Mouse (Mus musculus) intestine, embryonic 16.5 days (tissue): ENCODE measurements at regions not wholly inside any gene's neighbourhood (a gene's known extent, or its start where the extent isn't known, plus 50 kb on each side); places are given as distances from the start of the nearest gene placed in this dataset.
A peak's percentile ranks its signal among the peaks of the same experiment; 100 is the strongest.

Source experiments
- ATAC-seq: fragments of 200-750 bp; cut with Nextera tagmentation; 2 replicates; pipeline ENCODE4 v1.8.0; 2017; ENCODE audit warnings: moderate TSS enrichment, moderate library complexity
- H3K27ac ChIP-seq: fragments of 300-500 bp; sonication (generic); 2 replicates; pipeline ENCODE4 v1.5.1; 2014; ENCODE audit warnings: mild to moderate bottlenecking, low read length
- H3K27me3 ChIP-seq: fragments of 300-500 bp; sonication (generic); replicated peaks from 2 replicates; pipeline ENCODE4 v1.6.1; 2014; ENCODE audit warnings: low read length, control low read depth, mixed read lengths; ENCODE audit not compliant: control insufficient read depth, insufficient read depth
- H3K36me3 ChIP-seq: fragments of 300-500 bp; sonication (generic); 2 replicates; pipeline ENCODE4 v1.6.1; 2014; ENCODE audit warnings: low read length, control low read depth; ENCODE audit not compliant: control insufficient read depth, insufficient read depth
- H3K4me1 ChIP-seq: fragments of 300-500 bp; sonication (generic); 2 replicates; pipeline ENCODE4 v1.6.1; 2014; ENCODE audit warnings: low read length, control low read depth, mixed read lengths; ENCODE audit not compliant: control insufficient read depth, insufficient read depth
- H3K4me2 ChIP-seq: fragments of 300-500 bp; sonication (generic); 2 replicates; pipeline ENCODE4 v1.6.1; 2014; ENCODE audit warnings: low read depth, low read length, control low read depth
- H3K4me3 ChIP-seq: fragments of 300-500 bp; sonication (generic); 2 replicates; pipeline ENCODE4 v1.5.1; 2014; ENCODE audit warnings: mild to moderate bottlenecking, low read length
- H3K9ac ChIP-seq: fragments of 300-500 bp; sonication (generic); 2 replicates; pipeline ENCODE4 v1.6.1; 2014; ENCODE audit warnings: low read depth, low read length
- H3K9me3 ChIP-seq: fragments of 300-500 bp; sonication (generic); 2 replicates; pipeline ENCODE4 v1.6.1; 2016; ENCODE audit warnings: low read length, control low read depth; ENCODE audit not compliant: control insufficient read depth
- WGBS: fragments of 180-500 bp; shearing (Covaris S2); extraction: QIAGEN DNeasy Blood & Tissue Kit; methylation state at CpG from one replicate; pipeline ENCODE4 v1.1.7; 2014; 5-methylcytosine and 5-hydroxymethylcytosine counted together

DNA sequence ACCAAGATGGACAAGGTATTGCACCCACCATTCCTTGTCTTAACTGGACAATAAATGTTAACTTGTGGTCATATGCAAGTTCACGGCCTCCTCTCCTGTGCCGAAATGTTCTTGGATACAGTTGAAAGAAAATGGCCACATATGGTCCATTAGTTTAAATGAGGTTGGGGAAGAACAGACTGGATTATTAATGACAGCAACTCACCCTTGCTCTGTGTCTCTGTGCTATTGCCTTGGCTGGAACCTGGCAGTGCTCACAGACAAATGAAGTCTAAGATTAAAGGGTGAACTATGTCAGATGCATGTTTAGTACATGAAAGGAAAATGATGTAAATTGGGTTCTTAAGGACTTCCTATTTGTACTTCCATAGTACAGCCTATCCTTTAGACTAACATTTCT is 641.9 kb upstream of the Intu start:
- no peaks in the 10 kb centered on the region for H3K36me3 ChIP-seq
- no peaks in the 10 kb centered on the region for H3K27me3 ChIP-seq
- H3K4me1 ChIP-seq: no peaks in the 10 kb centered on the region
- ATAC-seq: no peak
- no peak overlapping the region for H3K4me3 ChIP-seq
- H3K9ac ChIP-seq: no peak overlapping the region
- H3K27ac ChIP-seq: no peak overlapping the region
- WGBS: 86% methylated on average over 2 of the region's 2 CpGs
- H3K4me2 ChIP-seq: no peak overlapping the region
- H3K9me3 ChIP-seq: no peaks in the 10 kb centered on the region

DNA sequence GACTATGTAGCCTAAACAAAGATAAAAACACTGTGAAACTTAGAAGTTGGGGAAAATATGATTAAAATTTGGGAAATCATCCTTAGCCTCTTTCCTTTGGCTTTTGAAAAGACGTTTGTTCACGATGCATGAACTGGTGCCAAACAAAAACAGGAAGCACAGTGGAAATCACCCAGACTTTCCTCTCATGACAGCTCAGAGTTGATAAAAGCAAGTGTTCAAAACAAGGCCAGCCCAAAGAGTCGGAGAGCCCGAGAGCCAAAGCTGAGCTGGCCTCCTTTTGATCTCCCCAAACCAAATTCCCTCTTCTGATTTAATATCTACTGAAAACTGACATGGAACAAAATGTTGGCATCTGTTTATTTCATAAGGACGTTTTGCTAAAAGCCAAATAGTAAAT is 632.1 kb upstream of the Intu start:
- Histone ChIP-seq H3K36me3 (no peaks in the 10 kb centered on the region), H3K27ac (no peak overlapping the region), H3K27me3 (no peaks in the 10 kb centered on the region), H3K9me3 (no peaks in the 10 kb centered on the region), H3K4me2 (no peak overlapping the region), H3K9ac (no peak overlapping the region), H3K4me3 (no peak overlapping the region), H3K4me1 (no peaks in the 10 kb centered on the region)
- ATAC-seq: no peak
- 54% methylated on average over 5 of the region's 5 CpGs for WGBS

DNA sequence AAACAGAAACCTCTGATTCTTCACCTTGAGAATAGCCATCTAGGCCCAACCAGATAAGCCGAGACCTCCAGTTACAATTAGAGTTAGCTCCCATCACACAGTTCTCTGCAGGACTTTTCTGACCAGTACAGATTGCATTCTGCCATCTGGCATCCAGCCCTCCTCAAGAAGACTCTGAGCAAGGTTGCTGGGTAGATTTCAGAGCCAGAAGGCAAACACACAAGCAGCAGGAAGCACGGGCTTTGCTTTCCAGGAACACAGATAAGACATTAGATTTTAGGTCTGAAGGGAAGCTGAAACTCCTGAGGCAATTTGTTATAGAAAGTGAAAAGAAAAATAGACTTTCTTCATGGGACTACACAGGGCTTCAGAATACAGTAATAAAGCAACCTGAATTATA is 630.9 kb upstream of the Intu start:
- no peak overlapping the region for H3K27ac ChIP-seq
- H3K9ac ChIP-seq: no peak overlapping the region
- H3K4me1 ChIP-seq: no peaks in the 10 kb centered on the region
- H3K4me3 ChIP-seq: no peak overlapping the region
- no peak overlapping the region for H3K4me2 ChIP-seq
- H3K27me3 ChIP-seq: no peaks in the 10 kb centered on the region
- 76% methylated on average over 2 of the region's 2 CpGs for WGBS
- ATAC-seq: no peak
- H3K36me3 ChIP-seq: no peaks in the 10 kb centered on the region
- H3K9me3 ChIP-seq: no peaks in the 10 kb centered on the region

DNA sequence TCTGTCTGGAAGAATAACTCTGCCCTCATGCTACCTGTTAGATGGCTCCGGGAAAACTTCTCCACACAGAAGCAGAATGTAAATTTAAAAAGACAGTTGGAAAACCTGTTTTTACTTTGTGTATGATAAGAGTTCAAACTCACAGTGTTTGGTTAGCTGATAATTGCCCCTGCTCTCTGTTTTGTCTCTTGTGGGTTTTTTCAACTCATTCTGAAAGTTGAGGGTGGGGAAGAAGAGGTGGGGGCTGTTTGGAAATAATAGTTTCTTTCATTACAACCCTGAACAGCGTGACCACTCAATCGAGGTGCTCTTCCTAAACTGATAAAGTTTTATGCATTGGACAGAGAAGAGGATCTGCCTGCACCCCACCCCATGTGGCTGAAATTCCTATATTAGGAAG is 626.7 kb upstream of the Intu start:
- no peaks in the 10 kb centered on the region for H3K4me1 ChIP-seq
- H3K4me3 ChIP-seq: no peak overlapping the region
- no peak for ATAC-seq
- no peak overlapping the region for H3K9ac ChIP-seq
- no peaks in the 10 kb centered on the region for H3K36me3 ChIP-seq
- H3K9me3 ChIP-seq: no peaks in the 10 kb centered on the region
- H3K27me3 ChIP-seq: no peaks in the 10 kb centered on the region
- no peak overlapping the region for H3K4me2 ChIP-seq
- whole genome bisulfite sequencing: 40% methylated on average over 3 of the region's 3 CpGs
- H3K27ac ChIP-seq: no peak overlapping the region

DNA sequence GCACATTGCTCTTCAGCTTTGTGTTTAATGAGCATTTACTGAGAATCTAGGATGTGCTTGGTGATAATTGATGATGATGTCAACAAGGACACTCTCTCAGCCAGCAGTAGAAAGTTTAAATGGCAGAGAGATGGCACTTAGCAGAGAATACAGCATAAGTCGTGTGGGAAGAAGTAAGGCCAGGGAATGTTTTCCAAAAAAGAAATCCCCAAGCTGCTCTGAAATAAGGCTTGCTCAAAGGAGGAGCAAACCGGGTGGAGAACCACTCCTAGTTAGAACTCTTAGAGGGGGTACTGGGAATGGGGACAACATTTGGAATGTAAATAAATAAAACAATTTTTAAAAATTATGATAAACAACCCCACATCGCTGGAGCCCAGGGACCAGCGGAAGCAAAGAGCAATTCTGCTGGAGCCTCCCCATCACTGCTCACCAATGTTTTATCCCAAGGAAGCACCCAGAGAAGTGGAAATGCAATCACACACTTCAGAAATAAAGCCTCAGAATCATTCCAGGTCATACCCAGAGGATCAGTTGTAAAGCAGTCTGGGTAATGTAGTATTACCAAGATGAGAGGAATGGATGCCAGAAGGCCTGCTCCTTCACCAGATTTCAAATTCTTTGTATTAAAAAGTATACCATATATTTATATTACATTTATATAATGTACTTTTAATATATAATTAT is 622.3 kb upstream of the Intu start:
- H3K27me3 ChIP-seq: no peaks in the 10 kb centered on the region
- WGBS: 72% methylated on average over 4 of the region's 4 CpGs

DNA sequence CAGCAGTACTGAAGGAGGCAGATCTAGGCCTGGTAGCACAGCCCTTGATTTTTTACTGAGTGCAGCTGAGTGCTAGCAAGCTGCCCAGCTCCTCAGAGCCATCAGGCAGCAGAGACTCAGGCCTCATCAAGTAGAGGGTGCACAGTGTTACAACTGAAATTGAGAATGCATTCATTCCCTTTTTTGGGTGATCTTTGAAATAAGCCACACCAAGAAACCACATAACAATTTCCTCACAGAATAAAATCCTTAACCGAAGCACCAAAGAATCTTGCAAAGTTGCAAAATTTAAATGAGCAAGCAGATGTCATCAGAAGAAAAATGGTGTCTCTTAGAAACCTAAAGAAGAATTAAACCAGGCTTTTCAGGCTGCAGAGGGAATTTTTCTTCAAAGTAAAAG is 621.4 kb upstream of the Intu start:
- Histone ChIP-seq H3K27ac (no peak overlapping the region), H3K4me2 (no peak overlapping the region), H3K9me3 (no peaks in the 10 kb centered on the region), H3K27me3 (no peaks in the 10 kb centered on the region), H3K9ac (no peak overlapping the region), H3K4me3 (no peak overlapping the region), H3K36me3 (no peaks in the 10 kb centered on the region), H3K4me1 (no peaks in the 10 kb centered on the region)
- 53% methylated on average over 1 of the region's 1 CpGs for WGBS
- ATAC-seq: no peak

More for the DNA sequence above, 622.3 kb upstream of the Intu start:
- Histone ChIP-seq H3K9me3 (no peaks in the 10 kb centered on the region), H3K4me2 (no peak overlapping the region), H3K4me3 (no peak overlapping the region), H3K9ac (no peak overlapping the region), H3K36me3 (no peaks in the 10 kb centered on the region), H3K27ac (no peak overlapping the region), H3K4me1 (no peaks in the 10 kb centered on the region)
- ATAC-seq: no peak

DNA sequence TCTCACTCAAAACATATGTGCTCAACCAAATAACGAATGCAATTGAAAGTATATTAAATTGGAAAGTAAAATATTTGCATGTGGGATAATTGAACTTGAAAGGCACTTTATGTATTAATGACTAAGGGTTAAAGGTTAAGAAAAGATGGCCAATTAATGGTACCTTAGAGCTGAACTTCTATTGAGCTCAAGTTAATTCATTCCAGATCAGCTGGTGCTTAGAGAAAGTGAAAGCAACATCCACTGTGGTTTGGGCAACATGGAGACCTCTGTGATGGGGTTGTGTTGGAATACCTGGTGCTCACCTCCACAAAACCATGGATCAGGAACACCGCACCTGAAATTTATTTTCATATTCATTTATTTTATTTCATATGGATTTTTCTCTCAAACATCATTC is 612.5 kb upstream of the Intu start:
- Histone ChIP-seq H3K9ac (no peak overlapping the region), H3K27me3 (no peaks in the 10 kb centered on the region), H3K36me3 (no peaks in the 10 kb centered on the region), H3K4me1 (no peaks in the 10 kb centered on the region), H3K27ac (no peak overlapping the region), H3K9me3 (no peaks in the 10 kb centered on the region), H3K4me2 (no peak overlapping the region), H3K4me3 (no peak overlapping the region)
- ATAC-seq: no peak
- 91% methylated on average over 2 of the region's 2 CpGs for WGBS

DNA sequence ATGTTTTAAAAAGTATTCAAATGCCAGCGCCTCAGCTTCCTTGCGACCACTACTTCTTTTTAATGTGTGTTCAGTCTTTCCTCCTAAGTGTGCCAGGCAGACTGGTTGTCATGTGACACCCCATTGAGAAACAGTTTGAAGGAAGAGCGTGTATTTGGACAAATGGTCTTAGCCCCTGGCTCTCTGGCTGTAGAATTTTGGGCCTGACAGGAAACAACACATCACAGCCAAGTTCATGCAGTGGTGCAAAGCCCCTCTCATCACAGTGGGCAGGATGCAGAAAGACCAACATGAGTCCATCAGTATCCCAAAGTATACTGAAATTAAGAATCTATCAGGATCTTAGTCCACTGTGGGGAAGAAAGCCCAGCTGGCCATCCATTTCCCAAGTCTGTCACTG is 605.6 kb upstream of the Intu start:
- WGBS: 85% methylated on average over 3 of the region's 3 CpGs
- H3K9me3 ChIP-seq: no peaks in the 10 kb centered on the region
- H3K4me2 ChIP-seq: no peak overlapping the region
- no peaks in the 10 kb centered on the region for H3K36me3 ChIP-seq
- no peak overlapping the region for H3K4me3 ChIP-seq
- no peaks in the 10 kb centered on the region for H3K4me1 ChIP-seq
- H3K27me3 ChIP-seq: no peaks in the 10 kb centered on the region
- no peak overlapping the region for H3K9ac ChIP-seq
- no peak for ATAC-seq
- H3K27ac ChIP-seq: no peak overlapping the region

DNA sequence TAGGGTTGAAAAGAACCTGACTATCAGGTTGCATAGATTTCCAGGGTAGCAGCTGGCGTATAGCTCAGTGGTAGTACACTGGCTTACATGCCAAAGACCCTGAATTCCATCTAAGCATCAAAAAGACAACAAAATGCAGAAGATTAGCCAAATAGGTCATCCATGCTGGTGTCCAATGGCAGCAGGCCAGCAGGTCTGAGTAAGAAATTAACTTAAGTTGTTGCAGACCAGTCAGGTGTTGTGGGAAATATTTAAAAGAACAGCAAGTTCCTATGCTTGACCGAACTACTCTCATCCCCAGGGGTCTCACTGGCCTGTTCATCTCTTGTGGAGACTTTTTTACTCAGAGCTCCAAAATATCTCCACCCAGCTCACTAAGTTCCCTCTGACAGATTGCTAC is 602.7 kb upstream of the Intu start:
- WGBS: 89% methylated on average over 2 of the region's 2 CpGs
- Histone ChIP-seq H3K4me3 (no peak overlapping the region), H3K27ac (no peak overlapping the region), H3K9me3 (no peaks in the 10 kb centered on the region), H3K4me1 (no peaks in the 10 kb centered on the region), H3K9ac (no peak overlapping the region), H3K4me2 (no peak overlapping the region), H3K27me3 (no peaks in the 10 kb centered on the region), H3K36me3 (no peaks in the 10 kb centered on the region)
- no peak for ATAC-seq

DNA sequence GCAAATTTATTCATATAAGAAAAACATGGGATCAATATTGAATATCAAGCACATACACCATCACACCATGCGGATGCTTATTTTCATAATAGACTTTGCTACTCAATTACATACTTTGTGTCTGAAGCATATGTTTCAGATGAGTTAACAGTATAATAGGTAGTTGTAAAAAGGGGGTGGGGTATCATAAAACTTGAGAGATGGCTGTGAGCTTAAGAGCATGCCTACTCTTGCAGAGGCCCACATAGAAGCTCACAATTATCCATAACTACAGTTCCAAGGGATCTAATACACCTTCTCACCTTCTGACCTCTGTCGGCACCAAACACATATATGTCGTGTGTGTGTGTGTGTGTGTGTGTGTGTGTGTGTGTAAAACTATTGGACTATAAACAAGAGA is 597.7 kb upstream of the Intu start:
- H3K36me3 ChIP-seq: no peaks in the 10 kb centered on the region
- no peaks in the 10 kb centered on the region for H3K9me3 ChIP-seq
- H3K9ac ChIP-seq: no peak overlapping the region
- no peaks in the 10 kb centered on the region for H3K4me1 ChIP-seq
- H3K27me3 ChIP-seq: no peaks in the 10 kb centered on the region
- ATAC-seq: peak; percentile 89
- 73% methylated on average over 3 of the region's 3 CpGs for WGBS
- no peak overlapping the region for H3K4me3 ChIP-seq
- H3K4me2 ChIP-seq: no peak overlapping the region
- H3K27ac ChIP-seq: no peak overlapping the region
